Mouse (Mus musculus) WW6 (cell line): ENCODE results near the gene Spsb1.

Source experiments
- DNase-seq: peaks from one replicate; pipeline ENCODE4 v3.0.0-alpha.2; 2013; ENCODE audit warnings: low read depth, low spot score

Spsb1 gene

DNA sequence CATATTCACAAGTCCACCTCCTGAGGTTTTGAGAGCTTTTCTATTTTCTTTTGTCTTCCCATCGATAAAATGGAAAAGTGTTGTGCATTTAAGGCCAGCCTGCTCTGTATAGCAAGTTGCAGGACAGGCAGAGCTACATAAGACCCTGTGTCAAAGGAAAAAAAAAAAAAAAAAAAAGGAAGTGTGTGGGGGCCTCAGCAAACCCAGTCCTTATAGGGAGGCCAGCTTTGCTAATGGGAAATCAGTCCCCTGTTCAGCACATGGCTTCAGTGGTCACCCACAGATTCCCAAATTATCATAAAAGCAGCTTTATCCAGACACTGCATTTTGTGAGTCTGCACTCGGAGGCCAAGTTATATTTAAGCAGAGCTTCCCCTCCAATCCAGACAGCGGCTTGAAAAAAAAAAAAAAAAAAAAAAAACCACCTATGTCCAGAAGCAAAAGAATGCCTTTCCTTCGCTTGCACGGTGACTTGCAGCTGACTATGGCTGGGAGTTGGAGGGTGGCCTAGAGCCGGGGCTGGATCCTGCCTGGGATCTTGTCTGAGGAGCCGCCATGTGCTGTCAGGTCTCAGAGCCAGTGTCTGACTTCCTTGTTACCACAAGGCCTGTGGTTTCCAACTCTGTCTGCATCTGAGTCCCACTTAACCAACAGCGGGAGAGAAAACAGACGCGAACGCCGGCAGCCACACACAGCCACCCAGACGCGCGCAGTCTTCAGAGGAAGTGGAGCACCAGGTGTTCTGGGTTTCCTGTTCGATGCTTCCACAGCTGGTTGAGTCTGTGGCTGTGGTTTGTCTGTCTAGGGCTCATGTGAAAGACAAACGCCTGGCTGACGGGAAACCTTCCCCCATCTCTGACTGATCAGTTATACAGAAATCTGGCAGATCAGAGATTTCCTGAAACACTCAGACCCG lies 98.7 kb downstream of the Spsb1 start:
- peak; percentile 20 for DNase-seq

GRCm38 (mm10) chr4:149855180-149855891 lies 99.5 kb downstream of the Spsb1 start:
- DNase-seq = no peak

GRCm38 (mm10) chr4:149854770-149855169 lies 100.1 kb downstream of the Spsb1 start:
- no peak for DNase-seq

DNA sequence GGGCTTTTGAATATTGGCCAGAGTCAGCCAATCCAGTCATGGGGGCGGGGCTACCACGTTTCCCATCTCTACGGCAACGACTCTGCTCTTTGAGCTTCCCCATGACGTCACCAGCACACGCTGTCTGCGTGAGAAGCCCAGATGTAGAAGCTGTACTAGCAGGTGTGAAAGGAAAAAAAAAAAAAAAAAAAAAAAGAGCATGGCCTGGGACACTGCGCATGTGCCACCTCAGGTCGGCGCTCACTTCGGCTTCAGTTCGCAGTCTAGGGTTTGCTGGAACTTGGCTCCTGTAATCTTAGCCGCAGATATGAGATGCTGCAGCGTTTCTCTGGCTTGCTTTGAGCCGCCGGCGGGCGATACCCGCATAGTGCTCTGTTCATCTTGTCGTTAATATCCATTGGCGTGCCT lies 100.5 kb downstream of the Spsb1 start:
- peak; percentile 83 for DNase-seq

GRCm38 (mm10) chr4:149853698-149854284 lies 101.1 kb downstream of the Spsb1 start:
- no peak for DNase-seq

GRCm38 (mm10) chr4:149851554-149851953 lies 103.3 kb downstream of the Spsb1 start:
- no peak for DNase-seq

- DNase-seq = no peak
Observed at GRCm38 (mm10) chr4:149850674-149851073, 104.2 kb downstream of the Spsb1 start.

GRCm38 (mm10) chr4:149850045-149850444 lies 104.8 kb downstream of the Spsb1 start:
- DNase-seq = no peak

- DNase-seq = no peak
Observed at GRCm38 (mm10) chr4:149849035-149849434, 105.8 kb downstream of the Spsb1 start.

- DNase-seq = no peak
Observed at GRCm38 (mm10) chr4:149846861-149847631, 107.8 kb downstream of the Spsb1 start.
